Mouse (Mus musculus) myocyte (in vitro differentiated cells): ENCODE data around the gene Lcn2. TPM values are rescaled to one million over a fixed set of nuclear protein-coding genes. Genes with fewer than 3 reads are reported as not detected.

Source experiments
- H3K27me3 ChIP-seq: one replicate; pipeline ENCODE4 v1.6.1; 2011; ENCODE audit not compliant: control insufficient read depth, insufficient read depth, insufficient read length
- H3K36me3 ChIP-seq: one replicate; pipeline ENCODE4 v1.6.1; 2011; ENCODE audit not compliant: control insufficient read depth, insufficient read depth
- H3K4me2 ChIP-seq: one replicate; pipeline ENCODE4 v1.6.1; 2011; ENCODE audit warnings: low read depth, control low read depth
- H3K4me3 ChIP-seq: one replicate; pipeline ENCODE4 v1.5.1; 2011; ENCODE audit warnings: mild to moderate bottlenecking, control low read depth, moderate library complexity
- H3K79me2 ChIP-seq: one replicate; pipeline ENCODE4 v1.6.1; 2011; ENCODE audit not compliant: control insufficient read depth, insufficient read depth
- H3ac ChIP-seq: one replicate; pipeline ENCODE4 v1.6.1; 2011; ENCODE audit not compliant: control insufficient read depth, insufficient read length
- CEBPB ChIP-seq: IDR thresholded peaks from 2 replicates; pipeline ENCODE4 v1.6.1; 2011; ENCODE audit warnings: mild to moderate bottlenecking, moderate library complexity; ENCODE audit not compliant: poor library complexity, insufficient read depth, severe bottlenecking
- E2F4 ChIP-seq: IDR thresholded peaks from one replicate; pipeline ENCODE4 v1.6.1; 2011; ENCODE audit warnings: mild to moderate bottlenecking, control low read depth, moderate library complexity; ENCODE audit not compliant: insufficient read depth
- MAX ChIP-seq: IDR thresholded peaks from one replicate; pipeline ENCODE4 v1.6.1; 2011; ENCODE audit warnings: low read depth, mild to moderate bottlenecking, control low read depth
- MYOD1 ChIP-seq, 3 experiments: IDR thresholded peaks; one replicate each; pipeline ENCODE4 v1.6.1; 2011; ENCODE audit warnings: control low read depth in 2 of 3, low read depth in 2 of 3, mild to moderate bottlenecking in 2 of 3, moderate library complexity in 1 of 3; ENCODE audit not compliant: insufficient read length in 2 of 3, control insufficient read depth in 1 of 3
- MYOG ChIP-seq, 3 experiments: IDR thresholded peaks; one replicate each; pipeline ENCODE4 v1.6.1; 2011; ENCODE audit warnings: control low read depth in 2 of 3, low read depth in 2 of 3, mild to moderate bottlenecking in 2 of 3; ENCODE audit not compliant: insufficient read length in 2 of 3, control insufficient read depth in 1 of 3, insufficient read depth in 1 of 3
- POLR2A ChIP-seq: IDR thresholded peaks from one replicate; pipeline ENCODE4 v1.6.1; 2011; ENCODE audit warnings: low read depth, mild to moderate bottlenecking, control low read depth, moderate library complexity; ENCODE audit not compliant: insufficient read length
- POLR2AphosphoS2 ChIP-seq: IDR thresholded peaks from one replicate; pipeline ENCODE4 v1.6.1; 2011; ENCODE audit warnings: low read depth, control low read depth; ENCODE audit not compliant: insufficient read length
- REST ChIP-seq: IDR thresholded peaks from one replicate; pipeline ENCODE4 v1.6.1; 2011; ENCODE audit warnings: mild to moderate bottlenecking, control low read depth, moderate library complexity; ENCODE audit not compliant: insufficient read depth, insufficient read length
- SRF ChIP-seq: IDR thresholded peaks from one replicate; pipeline ENCODE4 v1.6.1; 2011; ENCODE audit warnings: low read depth; ENCODE audit not compliant: control insufficient read depth, insufficient read length
- TCF12 ChIP-seq: IDR thresholded peaks from one replicate; pipeline ENCODE4 v1.6.1; 2011; ENCODE audit warnings: mild to moderate bottlenecking, control low read depth; ENCODE audit not compliant: poor library complexity, insufficient read depth, severe bottlenecking
- TCF3 ChIP-seq: IDR thresholded peaks from one replicate; pipeline ENCODE4 v1.6.1; 2011; ENCODE audit warnings: low read depth, control low read depth; ENCODE audit not compliant: insufficient read length
- USF1 ChIP-seq: IDR thresholded peaks from one replicate; pipeline ENCODE4 v1.6.1; 2011; ENCODE audit warnings: low read depth, mild to moderate bottlenecking, control low read depth, moderate library complexity
- polyA plus RNA-seq: library from polyadenylated mRNA; unstranded; fragments of >200 nt; fragmentation: generic; extraction: Trizol; gene quantifications from one replicate; pipeline ENCODE4 v1.2.1, GENCODE M21; 2012; ENCODE audit warnings: missing spikeins

Gene Lcn2
- polyA plus RNA-seq, 1 experiment: 0.02 TPM

GRCm38 (mm10) chr2:32343351-32343671 lies 44.7 kb downstream of the Lcn2 start:
- TF ChIP-seq POLR2A: no peak
- TF ChIP-seq MYOG (IDR thresholded peaks at IDR 0.05; ENCODE audit: control insufficient read depth in 1 of 3, insufficient read depth in 1 of 3, insufficient read length in 2 of 3, low read depth in 2 of 3): no peak
- no peak for TF ChIP-seq MAX
- TF ChIP-seq TCF3: no peak
- no peak for TF ChIP-seq SRF
- TF ChIP-seq USF1: no peak
- no peak for TF ChIP-seq TCF12
- TF ChIP-seq E2F4: no peak
- no peak for TF ChIP-seq CEBPB
- TF ChIP-seq MYOD1 (IDR thresholded peaks at IDR 0.05; ENCODE audit: control insufficient read depth in 1 of 3, insufficient read length in 2 of 3, low read depth in 2 of 3): no peak
- no peak for TF ChIP-seq REST
- no peak for TF ChIP-seq POLR2AphosphoS2

GRCm38 (mm10) chr2:32342539-32343350 lies 45.3 kb downstream of the Lcn2 start:
- Histone ChIP-seq H3K4me3 (no peak overlapping the region), H3K4me2 (peak overlapping the region; percentile 64), H3K27me3 (no peaks in the 10 kb centered on the region), H3K36me3 (no peaks in the 10 kb centered on the region), H3K79me2 (no peaks in the 10 kb centered on the region), H3ac (no peak overlapping the region)
- TF ChIP-seq E2F4 (no peak), TCF3 (no peak), MYOG (IDR thresholded peaks at IDR 0.05; ENCODE audit: control insufficient read depth in 1 of 3, insufficient read depth in 1 of 3, insufficient read length in 2 of 3, low read depth in 2 of 3) (peak in 1 of 3 experiments; percentile 14), MAX (peak; percentile 30), SRF (no peak), POLR2A (peak; percentile 44), REST (no peak), USF1 (no peak), TCF12 (no peak), MYOD1 (IDR thresholded peaks at IDR 0.05; ENCODE audit: control insufficient read depth in 1 of 3, insufficient read length in 2 of 3, low read depth in 2 of 3) (no peak), CEBPB (no peak), POLR2AphosphoS2 (peak; percentile 23)

More at GRCm38 (mm10) chr2:32343351-32343671, 44.7 kb downstream of the Lcn2 start:
- Histone ChIP-seq H3K27me3 (no peaks in the 10 kb centered on the region), H3ac (no peak overlapping the region), H3K79me2 (no peaks in the 10 kb centered on the region), H3K4me2 (peak overlapping the region; percentile 64), H3K4me3 (no peak overlapping the region), H3K36me3 (no peaks in the 10 kb centered on the region)

- H3K36me3 ChIP-seq: no peaks in the 10 kb centered on the region
- no peaks in the 10 kb centered on the region for H3K27me3 ChIP-seq
- H3ac ChIP-seq: no peak overlapping the region
- no peak overlapping the region for H3K4me3 ChIP-seq
- TF ChIP-seq POLR2A (no peak), REST (no peak), MYOD1 (IDR thresholded peaks at IDR 0.05; ENCODE audit: control insufficient read depth in 1 of 3, insufficient read length in 2 of 3, low read depth in 2 of 3) (no peak), TCF3 (no peak), USF1 (no peak), MYOG (IDR thresholded peaks at IDR 0.05; ENCODE audit: control insufficient read depth in 1 of 3, insufficient read depth in 1 of 3, insufficient read length in 2 of 3, low read depth in 2 of 3) (no peak), SRF (no peak), POLR2AphosphoS2 (no peak), TCF12 (no peak), MAX (no peak), CEBPB (no peak)
- H3K79me2 ChIP-seq: no peaks in the 10 kb centered on the region
- peak overlapping the region; percentile 64 for H3K4me2 ChIP-seq
Observed at GRCm38 (mm10) chr2:32342039-32342438, 46.0 kb downstream of the Lcn2 start.

- Histone ChIP-seq H3K27me3 (no peaks in the 10 kb centered on the region), H3K4me2 (peak overlapping the region; percentile 64), H3K4me3 (no peak overlapping the region), H3K79me2 (no peaks in the 10 kb centered on the region), H3K36me3 (no peaks in the 10 kb centered on the region), H3ac (no peak overlapping the region)
- TF ChIP-seq E2F4: no peak
- no peak for TF ChIP-seq MYOD1 (IDR thresholded peaks at IDR 0.05; ENCODE audit: control insufficient read depth in 1 of 3, insufficient read length in 2 of 3, low read depth in 2 of 3)
- TF ChIP-seq REST: no peak
- no peak for TF ChIP-seq TCF12
- no peak for TF ChIP-seq MAX
- no peak for TF ChIP-seq USF1
Observed at GRCm38 (mm10) chr2:32341634-32341939, 46.5 kb downstream of the Lcn2 start.
